Mouse (Mus musculus) bone marrow macrophage, adult 2 months (primary cell): ENCODE results near the gene Acot6.

Source experiments
- CTCF ChIP-seq: IDR thresholded peaks from 2 replicates; pipeline ENCODE4 v1.5.1; 2012; ENCODE audit warnings: low read depth, mild to moderate bottlenecking, low read length, moderate library complexity
- POLR2A ChIP-seq: IDR thresholded peaks from 2 replicates; pipeline ENCODE4 v1.6.1; 2012; ENCODE audit warnings: mild to moderate bottlenecking, low read depth, low read length, borderline replicate concordance

DNA sequence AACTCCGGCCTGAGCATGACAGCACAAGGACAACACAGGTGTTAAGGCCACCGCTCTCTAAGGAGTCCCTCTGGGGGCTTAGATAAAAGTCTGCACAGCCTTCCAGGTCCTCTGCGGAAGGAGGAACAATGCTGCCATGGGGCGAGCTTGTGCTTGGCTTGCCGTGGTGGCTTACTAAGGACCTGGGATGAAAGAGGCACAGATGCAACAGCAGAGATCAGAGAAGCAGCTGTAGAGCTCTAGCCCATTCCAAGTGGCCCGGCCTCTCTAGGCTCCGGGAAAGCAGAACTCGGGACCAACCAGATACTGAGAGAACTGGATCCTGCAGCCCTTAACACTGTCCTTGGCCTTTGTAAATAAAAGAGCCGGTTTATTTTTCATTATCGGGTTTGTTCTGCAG, 51.5 kb downstream of the Acot6 start:
- TF ChIP-seq CTCF (no peak), POLR2A (no peak)
